Mouse (Mus musculus): Measurements from ENCODE around the gene Col4a4.

- no peak for TF ChIP-seq POLR2A (IDR thresholded peaks at IDR 0.05; ENCODE audit: extremely low read depth, insufficient read depth, low read length)
- TF ChIP-seq CTCF (IDR thresholded peaks at IDR 0.05; ENCODE audit: low read depth, low read length) = no peak
Observed at GRCm38 (mm10) chr1:82479696-82480487, 106.8 kb downstream of the Col4a4 start.
